Mouse (Mus musculus) heart, embryonic 14.5 days (tissue): ENCODE measurements at regions not wholly inside any gene's neighbourhood (a gene's known extent, or its start where the extent isn't known, plus 50 kb on each side); places are given as distances from the start of the nearest gene placed in this dataset.

Experiments used
- ATAC-seq: fragments of 200-750 bp; cut with Nextera tagmentation; 2 replicates; pipeline ENCODE4 v1.8.0; 2017; ENCODE audit warnings: low read depth, moderate TSS enrichment; ENCODE audit not compliant: insufficient number of reproducible peaks, insufficient read depth, low FRiP score
- H3K27ac ChIP-seq, 2 experiments: fragments of 200-500 bp in 1 of 2; fragments of 300-500 bp in 1 of 2; sonication (generic) in 1 of 2; replicated peaks in 1 of 2; 2 replicates each; pipeline ENCODE4 v1.5.1; 2012 to 2014; ENCODE audit warnings: low read depth in 2 of 2, low read length in 2 of 2, control low read depth in 1 of 2, mild to moderate bottlenecking in 1 of 2, mixed read lengths in 1 of 2; ENCODE audit not compliant: control insufficient read depth in 1 of 2, insufficient read depth in 1 of 2
- H3K27me3 ChIP-seq: fragments of 300-500 bp; sonication (generic); 2 replicates; pipeline ENCODE4 v1.6.1; 2014; ENCODE audit warnings: mild to moderate bottlenecking, low read length, control low read depth; ENCODE audit not compliant: control insufficient read depth, insufficient read depth
- H3K36me3 ChIP-seq: fragments of 300-500 bp; sonication (generic); 2 replicates; pipeline ENCODE4 v1.6.1; 2014; ENCODE audit warnings: mild to moderate bottlenecking, control low read depth, low read length, mixed read lengths; ENCODE audit not compliant: control insufficient read depth, insufficient read depth
- H3K4me1 ChIP-seq, 2 experiments: fragments of 200-500 bp in 1 of 2; fragments of 300-500 bp in 1 of 2; sonication (generic) in 1 of 2; 2 replicates each; pipeline ENCODE4 v1.6.1; 2012 to 2014; ENCODE audit warnings: low read length in 2 of 2, control low read depth in 1 of 2, mixed read lengths in 1 of 2; ENCODE audit not compliant: control insufficient read depth in 2 of 2, insufficient read depth in 2 of 2
- H3K4me2 ChIP-seq: fragments of 300-500 bp; sonication (generic); 2 replicates; pipeline ENCODE4 v1.6.1; 2014; ENCODE audit warnings: mild to moderate bottlenecking, low read length
- H3K4me3 ChIP-seq, 2 experiments: fragments of 200-500 bp in 1 of 2; fragments of 300-500 bp in 1 of 2; sonication (generic) in 1 of 2; 2 replicates each; pipeline ENCODE4 v1.5.1; 2012 to 2014; ENCODE audit warnings: low read length in 2 of 2, mild to moderate bottlenecking in 2 of 2, control low read depth in 1 of 2, low read depth in 1 of 2, moderate library complexity in 1 of 2; ENCODE audit not compliant: control insufficient read depth in 1 of 2, insufficient read depth in 1 of 2
- H3K9ac ChIP-seq: fragments of 300-500 bp; sonication (generic); 2 replicates; pipeline ENCODE4 v1.6.1; 2014; ENCODE audit warnings: mild to moderate bottlenecking, low read length
- H3K9me3 ChIP-seq: fragments of 300-500 bp; sonication (generic); 2 replicates; pipeline ENCODE4 v1.6.1; 2016; ENCODE audit warnings: low read length, control low read depth; ENCODE audit not compliant: control insufficient read depth
- WGBS: fragments of 180-500 bp; shearing (Covaris S2); extraction: QIAGEN DNeasy Blood & Tissue Kit; methylation state at CpG from one replicate; pipeline ENCODE4 v1.1.7; 2014; 5-methylcytosine and 5-hydroxymethylcytosine counted together

DNA sequence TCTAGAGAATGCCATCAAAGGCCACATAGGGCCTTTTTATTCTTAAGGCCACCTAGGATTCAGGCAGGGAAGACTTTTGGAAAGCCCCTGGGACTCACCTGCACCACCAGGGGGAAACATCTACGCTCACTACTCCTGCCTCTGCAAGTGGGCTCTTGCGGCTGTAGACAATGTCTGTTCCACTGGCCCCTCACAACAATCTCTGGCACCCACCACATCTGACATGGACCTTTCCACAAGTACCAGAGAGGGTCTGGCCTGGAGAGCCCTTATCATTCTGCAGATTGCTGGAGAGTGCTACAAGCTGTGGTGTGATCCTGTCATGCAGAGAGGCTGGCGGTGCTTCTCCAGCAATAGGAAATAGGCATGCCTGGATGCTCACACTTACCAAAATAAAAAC, 84.1 kb upstream of the Hddc2 start:
- H3K27me3 ChIP-seq: no peaks in the 10 kb centered on the region
- H3K4me3 ChIP-seq: no peak overlapping the region
- no peaks in the 10 kb centered on the region for H3K9me3 ChIP-seq
- peaks cover 4 to 19% of the 10 kb centered on the region in 2 experiments; a peak in 3 of 4 replicates for H3K4me1 ChIP-seq
- no peak overlapping the region for H3K4me2 ChIP-seq
- no peaks in the 10 kb centered on the region for H3K36me3 ChIP-seq
- WGBS: 14% methylated on average over 3 of the region's 3 CpGs
- H3K27ac ChIP-seq: peak overlapping the region; percentile 67 to 71
- peak; percentile 93 for ATAC-seq
- H3K9ac ChIP-seq: no peak overlapping the region; the same call in 1 of the 2 replicates

DNA sequence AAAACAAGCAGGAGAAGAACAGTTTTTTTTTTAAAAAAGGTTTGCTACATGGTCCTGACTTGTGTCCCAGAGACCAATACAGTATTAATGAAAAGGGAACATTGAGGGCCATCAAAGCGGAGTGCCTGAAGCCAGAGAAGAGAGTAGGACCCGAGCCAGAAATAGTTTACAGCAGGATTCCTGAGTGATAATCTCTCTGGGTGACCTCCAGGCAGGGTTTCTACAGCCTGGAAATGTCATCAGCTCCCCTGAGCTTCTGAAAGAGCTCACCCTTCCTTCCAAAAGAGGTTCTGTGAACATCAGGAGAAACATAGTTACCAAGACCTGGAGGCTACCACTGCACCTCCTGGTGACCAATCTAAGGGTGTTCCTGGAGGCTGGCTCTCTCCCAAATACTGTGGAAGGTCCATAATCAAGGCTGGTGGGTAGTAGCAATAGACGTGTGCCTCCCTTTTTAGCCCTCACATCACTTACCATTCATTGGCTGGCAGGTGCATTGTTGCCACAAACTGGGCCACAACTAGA, 70.7 kb upstream of the Hddc2 start:
- ATAC-seq: peak; percentile 82
- H3K4me1 ChIP-seq: peaks cover 9 to 21% of the 10 kb centered on the region in 2 experiments
- no peaks in the 10 kb centered on the region for H3K9me3 ChIP-seq
- no peaks in the 10 kb centered on the region for H3K36me3 ChIP-seq
- H3K9ac ChIP-seq: no peak overlapping the region
- peak overlapping the region; percentile 87 to 92 for H3K27ac ChIP-seq
- no peak overlapping the region for H3K4me3 ChIP-seq
- 11% methylated on average over 3 of the region's 3 CpGs for WGBS
- H3K4me2 ChIP-seq: 0 out of 2 replicates have a peak overlapping the region, but pooled peaks have one; percentile 1
- H3K27me3 ChIP-seq: no peaks in the 10 kb centered on the region

DNA sequence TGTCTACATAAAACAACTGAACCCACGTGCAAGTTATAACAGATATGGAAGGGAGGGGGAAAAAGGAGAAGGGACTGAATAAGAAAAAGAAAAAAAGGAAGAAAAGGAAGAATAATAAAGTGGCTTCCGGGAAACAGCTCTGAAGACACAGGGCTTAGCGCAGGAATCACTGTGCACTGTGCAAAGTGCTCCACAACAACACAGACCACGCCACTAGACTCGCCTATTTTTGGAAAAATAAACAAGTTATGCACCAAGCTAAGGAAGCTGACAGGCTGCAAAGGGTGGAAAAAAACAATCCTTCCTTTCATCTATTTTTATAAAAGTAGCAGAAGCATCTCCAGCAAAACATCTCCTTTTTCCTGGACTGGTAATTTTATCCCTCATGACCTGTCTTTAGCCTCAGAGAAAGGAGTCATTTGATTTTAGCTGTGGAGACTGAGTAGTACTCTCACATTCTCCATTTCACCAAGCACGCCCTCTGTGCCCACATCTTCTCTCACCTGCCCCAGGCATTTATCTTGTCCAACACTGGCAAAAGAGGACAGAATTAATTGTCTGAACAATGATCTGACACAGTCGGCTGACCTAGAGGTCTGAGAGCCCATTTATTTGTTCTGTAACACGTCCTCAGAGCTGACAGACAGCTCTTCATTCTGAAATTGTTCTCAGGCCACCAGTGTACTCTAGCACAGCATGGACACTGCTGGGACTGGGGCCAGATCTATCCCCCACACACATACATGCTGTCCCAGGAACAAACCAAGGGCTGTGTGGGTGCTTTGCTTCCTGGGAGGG, 60.4 kb upstream of the Hddc2 start:
- Histone ChIP-seq H3K4me1 (peaks cover 5 to 29% of the 10 kb centered on the region in 2 experiments), H3K27me3 (no peaks in the 10 kb centered on the region), H3K36me3 (no peaks in the 10 kb centered on the region), H3K9me3 (no peaks in the 10 kb centered on the region), H3K27ac (peak overlapping the region; percentile 70 to 77), H3K4me2 (no peak overlapping the region), H3K9ac (peak overlapping the region; percentile 16; the same call in 1 of the 2 replicates), H3K4me3 (no peak overlapping the region)
- peak; percentile 89 for ATAC-seq
- 33% methylated on average over 8 of the region's 8 CpGs for WGBS

DNA sequence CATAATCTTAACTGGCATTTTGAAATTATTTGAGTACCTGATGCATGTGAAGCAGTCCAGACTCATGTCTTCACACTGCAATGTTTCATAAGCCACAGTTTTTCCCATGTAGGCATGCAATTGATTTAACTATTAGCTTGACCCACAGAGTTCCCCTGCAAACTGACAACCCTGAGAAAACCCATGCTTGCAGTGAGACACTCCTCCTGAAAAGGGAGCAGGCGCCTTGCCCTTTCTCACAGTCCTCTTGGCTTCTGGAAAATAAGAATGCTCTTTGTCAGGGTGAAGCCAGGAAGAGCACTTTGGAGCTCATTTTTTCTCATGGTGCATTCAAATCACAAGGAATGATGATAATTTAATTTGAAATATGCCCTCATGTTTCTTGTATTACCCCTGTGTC, 56.2 kb upstream of the Hddc2 start:
- 36% methylated on average over 1 of the region's 1 CpGs for WGBS

DNA sequence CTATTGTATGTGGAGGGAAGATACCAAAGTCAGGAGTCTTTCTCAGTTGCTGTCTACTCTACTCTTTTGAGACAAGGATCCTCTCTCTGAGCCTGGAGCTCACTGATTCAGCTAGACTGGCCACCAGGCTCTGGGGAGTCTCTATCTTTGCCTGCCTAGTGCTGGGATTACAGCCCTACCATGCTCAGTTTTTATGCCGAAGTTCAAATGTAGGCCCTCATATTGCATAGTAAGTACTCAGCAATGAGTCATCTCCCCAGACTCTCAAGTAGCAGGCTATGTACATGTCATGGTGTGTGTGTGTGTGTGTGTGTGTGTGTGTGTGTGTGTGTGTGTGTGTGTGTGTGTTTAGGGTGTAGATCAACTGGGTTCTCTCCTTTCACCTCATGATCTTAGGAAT, 55.6 kb upstream of the Hddc2 start:
- Histone ChIP-seq H3K27me3 (no peaks in the 10 kb centered on the region), H3K4me2 (no peak overlapping the region), H3K36me3 (no peaks in the 10 kb centered on the region), H3K4me3 (no peak overlapping the region), H3K9ac (no peak overlapping the region), H3K9me3 (no peaks in the 10 kb centered on the region), H3K27ac (peak overlapping the region in 1 of 2 experiments; percentile 53; a peak in 2 of 4 replicates), H3K4me1 (peaks cover 12 to 30% of the 10 kb centered on the region in 2 experiments)
- no peak for ATAC-seq
- 55% methylated on average over 1 of the region's 1 CpGs for WGBS

More for the DNA sequence above, 56.2 kb upstream of the Hddc2 start:
- H3K4me1 ChIP-seq: peaks cover 12 to 37% of the 10 kb centered on the region in 2 experiments
- H3K27me3 ChIP-seq: no peaks in the 10 kb centered on the region
- H3K27ac ChIP-seq: peak overlapping the region; percentile 25 to 53; a peak in 2 of 4 replicates
- H3K36me3 ChIP-seq: no peaks in the 10 kb centered on the region
- no peak overlapping the region for H3K4me3 ChIP-seq
- no peak overlapping the region for H3K4me2 ChIP-seq
- no peak overlapping the region; the same call in 1 of the 2 replicates for H3K9ac ChIP-seq
- H3K9me3 ChIP-seq: no peaks in the 10 kb centered on the region
- ATAC-seq: no peak

DNA sequence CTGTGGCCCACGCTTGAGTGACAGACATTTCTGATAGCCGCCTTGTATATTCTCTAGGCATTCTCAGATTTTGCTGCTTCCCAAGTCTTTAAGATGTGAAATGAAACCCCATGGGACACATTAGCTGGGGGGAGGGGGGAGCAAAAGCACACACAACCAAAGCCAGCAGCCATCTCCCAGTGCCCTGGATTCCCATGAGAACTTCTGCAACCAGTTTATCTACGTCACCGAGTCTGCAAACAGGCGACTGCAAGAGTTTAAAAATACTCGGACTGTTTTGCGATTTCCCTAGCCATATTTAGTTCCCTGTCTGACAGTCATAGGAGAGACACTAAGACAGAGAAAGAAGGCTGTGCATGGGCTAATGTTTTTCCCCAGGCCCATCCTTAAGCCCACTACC, 52.3 kb upstream of the Hddc2 start:
- Histone ChIP-seq H3K36me3 (no peaks in the 10 kb centered on the region), H3K4me1 (peaks cover 9 to 22% of the 10 kb centered on the region in 2 experiments), H3K27me3 (no peaks in the 10 kb centered on the region), H3K9me3 (no peaks in the 10 kb centered on the region), H3K9ac (peak overlapping the region; percentile 52), H3K27ac (peak overlapping the region; percentile 74 to 85), H3K4me3 (no peak overlapping the region), H3K4me2 (peak overlapping the region; percentile 31)
- ATAC-seq: no peak
- WGBS: 16% methylated on average over 7 of the region's 7 CpGs
